Mouse (Mus musculus): ENCODE results near the gene Mreg. TPM values are rescaled to one million over a fixed set of nuclear protein-coding genes. Genes with fewer than 3 reads are reported as not detected.
A peak's percentile ranks its signal among the peaks of the same experiment; 100 is the strongest.

Mreg gene
- total RNA-seq, 2 experiments from 2014 or later = 3.1 to 3.6 TPM

- no peak for DNase-seq (ENCODE audit: low spot score in 2 of 2)
- no peak overlapping the region for H3K4me3 ChIP-seq
- no peak for TF ChIP-seq CTCF (conservative IDR thresholded peaks at IDR 0.05)
Observed at GRCm38 (mm10) chr1:72174183-72174582, 37.9 kb downstream of the Mreg start.

DNA sequence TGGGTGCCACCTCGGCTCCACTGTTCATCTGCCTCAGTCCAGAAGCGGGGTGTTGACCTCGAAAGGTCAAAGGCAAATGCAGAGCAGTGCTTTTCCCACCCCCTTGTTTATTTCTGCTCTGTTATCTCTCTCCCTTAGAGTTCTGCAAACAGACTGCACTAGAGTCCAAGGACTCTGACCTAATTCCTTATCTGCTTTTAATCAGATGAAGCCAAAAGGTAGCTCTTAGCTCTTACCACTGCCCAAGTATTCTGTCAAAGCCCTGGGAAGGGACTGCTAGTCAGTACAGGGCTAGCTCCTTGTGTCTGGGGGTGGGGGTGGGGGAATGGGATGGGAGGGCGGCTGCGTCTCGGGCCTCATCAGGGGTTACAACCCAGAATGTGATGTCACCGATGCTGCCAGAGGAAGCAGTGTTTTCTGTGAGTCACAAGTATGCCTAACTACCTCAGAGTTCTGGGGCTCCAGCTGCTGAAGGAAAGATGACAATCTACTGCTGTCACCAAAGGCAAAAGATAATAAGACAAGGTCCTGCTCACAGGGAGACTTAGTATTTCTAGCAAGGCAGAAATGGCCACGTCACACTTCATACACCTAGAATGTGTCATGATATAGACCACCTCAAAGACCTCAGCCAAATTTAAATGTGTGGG is 38.6 kb downstream of the Mreg start:
- H3K4me3 ChIP-seq = no peak overlapping the region
- no peak overlapping the region for H3K27ac ChIP-seq
- DNase-seq (ENCODE audit: low spot score in 2 of 2) = no peak
- no peak for TF ChIP-seq CTCF (conservative IDR thresholded peaks at IDR 0.05)

More at GRCm38 (mm10) chr1:72174183-72174582, 37.9 kb downstream of the Mreg start:
- H3K27ac ChIP-seq = no peak overlapping the region

GRCm38 (mm10) chr1:72172788-72173187 is 39.3 kb downstream of the Mreg start:
- no peak for DNase-seq (ENCODE audit: low spot score in 2 of 2)
- TF ChIP-seq CTCF (conservative IDR thresholded peaks at IDR 0.05) = no peak
- no peak overlapping the region for H3K4me3 ChIP-seq
- no peak overlapping the region for H3K27ac ChIP-seq

- no peak overlapping the region for H3K27ac ChIP-seq
- no peak for TF ChIP-seq CTCF (conservative IDR thresholded peaks at IDR 0.05)
- no peak overlapping the region for H3K4me3 ChIP-seq
- no peak for DNase-seq (ENCODE audit: low spot score in 2 of 2)
Observed at GRCm38 (mm10) chr1:72171001-72171860, 40.9 kb downstream of the Mreg start.

DNA sequence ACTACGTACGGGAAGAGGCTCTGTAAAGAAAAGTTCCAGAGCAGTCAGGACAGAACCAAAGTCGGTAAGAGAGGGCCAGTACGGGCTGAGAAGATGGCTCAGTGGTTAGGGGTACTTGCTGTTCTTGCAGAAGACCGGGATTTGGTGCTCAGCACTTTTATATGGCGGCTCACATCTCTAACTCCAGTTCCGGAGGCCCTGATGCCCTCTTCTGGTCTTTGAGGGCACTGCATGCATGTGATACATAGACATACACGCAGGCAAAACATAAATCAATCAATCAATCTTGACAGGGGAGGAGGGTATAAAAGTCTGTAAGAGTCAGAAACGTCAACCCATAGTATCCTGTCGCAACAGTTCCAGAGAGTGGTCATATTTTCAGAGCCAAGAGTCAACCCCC is 45.1 kb downstream of the Mreg start:
- TF ChIP-seq CTCF (conservative IDR thresholded peaks at IDR 0.05) = no peak

GRCm38 (mm10) chr1:72166468-72166814 is 45.7 kb downstream of the Mreg start:
- no peak for DNase-seq (ENCODE audit: low spot score in 2 of 2)
- H3K4me3 ChIP-seq = no peak overlapping the region
- TF ChIP-seq CTCF (conservative IDR thresholded peaks at IDR 0.05) = no peak
- H3K27ac ChIP-seq = no peak overlapping the region

More for the DNA sequence above, 45.1 kb downstream of the Mreg start:
- DNase-seq (ENCODE audit: low spot score in 2 of 2) = no peak
- H3K4me3 ChIP-seq = no peak overlapping the region
- H3K27ac ChIP-seq = no peak overlapping the region

GRCm38 (mm10) chr1:72165723-72166467 is 46.2 kb downstream of the Mreg start:
- peak in 1 of 2 experiments; percentile 29 for DNase-seq (ENCODE audit: low spot score in 2 of 2)
- Histone ChIP-seq H3K4me3 (no peak overlapping the region), H3K27ac (no peak overlapping the region)
- peak; percentile 64 for TF ChIP-seq CTCF (conservative IDR thresholded peaks at IDR 0.05)

GRCm38 (mm10) chr1:72160321-72160720 is 51.8 kb downstream of the Mreg start:
- Histone ChIP-seq H3K27ac (no peak overlapping the region), H3K4me3 (no peak overlapping the region)
- TF ChIP-seq CTCF (conservative IDR thresholded peaks at IDR 0.05) = no peak
- no peak for DNase-seq (ENCODE audit: low spot score in 2 of 2)

GRCm38 (mm10) chr1:72145041-72145440 is 67.1 kb downstream of the Mreg start:
- Histone ChIP-seq H3K27ac (no peak overlapping the region), H3K4me3 (no peak overlapping the region)
- no peak for DNase-seq (ENCODE audit: low spot score in 2 of 2)
- TF ChIP-seq CTCF (conservative IDR thresholded peaks at IDR 0.05) = no peak

DNA sequence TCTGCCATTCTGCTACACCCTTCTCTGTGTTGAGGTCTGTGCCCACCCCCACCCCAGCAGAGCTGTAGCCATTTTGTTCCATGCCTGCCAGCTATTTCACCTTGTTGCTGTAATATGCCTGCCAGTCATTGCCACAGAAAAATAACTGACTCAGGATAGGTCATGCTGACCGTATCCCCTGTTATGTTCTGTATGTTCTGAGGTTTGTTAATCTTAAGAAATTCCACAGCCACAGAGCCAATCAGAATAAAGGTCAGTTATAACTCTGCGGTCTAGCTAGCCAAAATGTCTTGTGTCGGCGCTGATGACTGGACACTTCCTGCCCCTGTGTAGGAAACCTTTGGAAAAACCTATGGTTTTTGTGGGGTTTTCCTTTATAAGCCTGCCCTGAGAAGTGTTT is 67.7 kb downstream of the Mreg start:
- Histone ChIP-seq H3K27ac (no peak overlapping the region), H3K4me3 (no peak overlapping the region)
- DNase-seq (ENCODE audit: low spot score in 2 of 2) = no peak
- no peak for TF ChIP-seq CTCF (conservative IDR thresholded peaks at IDR 0.05)

DNA sequence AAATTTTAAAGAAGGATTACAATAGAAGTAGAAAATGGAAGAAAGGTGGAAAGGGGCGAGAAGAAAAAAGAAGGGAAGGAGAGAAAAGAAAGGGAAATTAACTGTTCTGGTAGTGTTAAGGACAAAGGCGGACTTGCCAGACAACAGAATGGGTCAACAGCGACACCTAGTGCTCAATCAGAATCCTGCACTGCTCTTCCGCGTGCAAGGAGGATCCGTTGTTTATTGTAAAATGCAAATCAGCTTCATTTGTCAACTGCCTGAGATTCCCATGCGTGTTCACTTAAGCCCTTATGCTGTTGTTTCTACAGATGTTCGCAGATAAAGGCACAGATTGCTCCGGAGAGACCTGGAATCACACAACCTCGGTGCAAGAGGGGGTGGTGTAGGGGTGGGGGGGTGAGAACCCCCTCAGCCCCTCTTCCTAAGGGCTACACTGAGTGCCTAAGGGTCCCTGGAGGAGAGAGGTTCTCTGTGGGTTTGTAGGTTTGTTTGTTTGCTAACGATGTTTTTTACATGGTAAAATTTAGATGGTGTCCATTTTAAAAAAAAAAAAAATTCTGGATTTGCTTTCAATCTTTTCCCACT is 70.1 kb downstream of the Mreg start:
- peak; percentile 25 to 59 for DNase-seq (ENCODE audit: low spot score in 2 of 2)
- Histone ChIP-seq H3K4me3 (peak overlapping the region; percentile 30), H3K27ac (no peak overlapping the region)
- peak; percentile 92 for TF ChIP-seq CTCF (conservative IDR thresholded peaks at IDR 0.05)

DNA sequence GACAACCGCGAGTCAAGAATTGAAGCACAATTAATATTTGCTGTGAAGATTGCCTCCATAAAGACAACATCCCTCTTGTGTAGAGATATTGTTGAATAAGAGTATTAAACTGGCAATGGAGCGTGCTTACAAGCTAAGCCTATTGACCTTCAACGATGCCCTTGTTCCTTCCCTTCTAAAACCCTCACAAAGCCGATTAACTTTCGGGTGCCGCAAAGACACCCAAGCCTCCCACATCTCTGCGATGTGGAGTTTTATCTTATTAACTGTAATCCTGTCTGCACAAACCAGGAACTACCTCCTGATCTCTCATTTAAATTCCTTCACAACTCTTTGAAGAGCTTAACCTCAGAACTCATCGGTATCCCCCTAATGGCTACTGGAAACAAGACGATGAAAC is 76.0 kb downstream of the Mreg start:
- no peak for DNase-seq (ENCODE audit: low spot score in 2 of 2)
- H3K27ac ChIP-seq = no peak overlapping the region
- no peak overlapping the region for H3K4me3 ChIP-seq
- no peak for TF ChIP-seq CTCF (conservative IDR thresholded peaks at IDR 0.05)

DNA sequence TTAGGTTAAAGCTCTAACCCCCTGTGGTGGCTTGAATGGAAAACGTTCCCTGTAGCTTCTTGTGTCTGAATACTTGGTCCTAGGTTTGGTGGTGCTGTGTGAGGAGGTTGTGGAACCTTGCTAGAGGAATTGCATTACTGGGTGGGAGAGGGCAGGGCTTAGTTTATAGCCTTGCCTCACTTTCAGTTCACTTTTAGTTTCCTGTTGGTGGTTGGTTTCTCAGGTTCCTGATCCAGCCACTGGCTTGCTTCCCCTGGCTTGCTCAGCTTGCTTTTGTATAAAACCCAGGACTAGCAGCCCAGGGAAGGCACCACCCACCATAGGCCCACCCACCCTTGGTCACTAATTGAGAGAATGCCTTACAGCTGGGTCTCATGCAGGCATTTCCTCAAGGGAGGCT is 77.6 kb downstream of the Mreg start:
- Histone ChIP-seq H3K4me3 (no peak overlapping the region), H3K27ac (no peak overlapping the region)
- DNase-seq (ENCODE audit: low spot score in 2 of 2) = no peak
- TF ChIP-seq CTCF (conservative IDR thresholded peaks at IDR 0.05) = no peak
